Mouse (Mus musculus) kidney, postnatal 25 days (tissue): ENCODE data around the gene Srgap3.

Source experiments
- DNase-seq, 2 experiments: peaks; one replicate each; pipeline ENCODE4 v3.0.0; 2021; ENCODE audit warnings: mixed read lengths in 2 of 2

Srgap3 gene

DNA sequence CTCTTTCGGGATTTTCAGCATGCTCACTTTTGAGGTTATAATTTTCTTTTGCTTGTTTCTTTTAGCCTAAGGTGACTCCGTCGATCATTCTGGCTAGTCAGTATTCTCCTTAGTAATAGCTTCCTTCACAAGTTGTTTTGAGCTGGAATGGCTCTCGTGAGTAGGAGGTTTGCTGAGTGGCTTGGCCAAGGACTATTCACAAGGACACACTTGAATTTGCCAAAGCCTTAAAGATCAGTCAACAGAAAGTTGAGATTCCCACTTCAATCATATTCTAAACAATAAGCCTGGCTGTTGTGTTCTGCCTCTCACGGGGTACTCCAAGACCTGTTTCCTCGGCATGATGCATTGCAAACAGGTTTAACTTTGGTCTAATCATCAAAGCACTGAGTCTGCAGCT lies 91.9 kb downstream of the Srgap3 start:
- no peak for DNase-seq

DNA sequence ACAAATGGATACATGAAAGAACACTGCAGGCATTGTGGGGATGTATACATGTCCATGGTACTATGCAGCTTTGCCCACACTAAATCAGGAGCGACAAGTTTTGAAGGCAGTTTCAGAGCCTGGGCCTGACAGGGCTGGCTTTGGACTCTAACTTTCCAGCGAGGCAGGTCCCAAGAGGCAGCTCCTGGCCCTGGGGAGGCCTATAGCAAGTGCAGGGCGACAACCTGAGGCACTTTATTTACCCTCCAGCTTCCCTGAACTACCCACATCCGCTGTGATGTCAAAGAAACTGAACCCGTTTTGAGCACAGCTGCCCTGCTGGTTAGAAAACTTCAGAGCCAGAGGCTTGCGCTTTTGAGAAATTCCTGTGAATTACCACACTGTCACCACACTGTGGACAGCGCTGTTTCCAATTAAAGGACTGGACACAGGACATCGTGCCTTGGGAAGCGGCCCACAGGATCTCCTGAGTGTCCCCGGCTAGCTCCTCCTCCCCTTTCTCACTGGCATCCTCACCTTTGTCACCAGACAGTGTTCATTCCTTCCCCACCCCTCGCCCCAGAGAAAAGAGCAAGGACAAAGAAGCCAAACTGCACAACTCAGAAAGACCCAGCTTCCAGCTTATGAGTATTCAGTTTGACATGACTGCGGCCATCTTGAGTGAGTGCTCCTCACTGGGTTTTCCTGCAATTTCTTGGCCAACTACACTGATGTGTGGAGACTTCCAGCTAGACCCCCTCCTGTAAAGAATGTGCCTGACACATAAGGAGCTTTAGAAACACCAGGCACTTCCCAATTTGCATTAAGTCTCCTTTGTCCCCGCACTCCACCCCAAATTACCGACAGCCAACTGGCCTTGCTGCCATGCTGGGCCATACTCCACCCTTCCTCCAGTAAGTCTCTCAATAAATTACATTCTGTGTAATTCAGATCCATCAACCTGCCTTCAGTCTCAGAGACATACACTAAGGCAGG lies 94.5 kb downstream of the Srgap3 start:
- DNase-seq = no peak

DNA sequence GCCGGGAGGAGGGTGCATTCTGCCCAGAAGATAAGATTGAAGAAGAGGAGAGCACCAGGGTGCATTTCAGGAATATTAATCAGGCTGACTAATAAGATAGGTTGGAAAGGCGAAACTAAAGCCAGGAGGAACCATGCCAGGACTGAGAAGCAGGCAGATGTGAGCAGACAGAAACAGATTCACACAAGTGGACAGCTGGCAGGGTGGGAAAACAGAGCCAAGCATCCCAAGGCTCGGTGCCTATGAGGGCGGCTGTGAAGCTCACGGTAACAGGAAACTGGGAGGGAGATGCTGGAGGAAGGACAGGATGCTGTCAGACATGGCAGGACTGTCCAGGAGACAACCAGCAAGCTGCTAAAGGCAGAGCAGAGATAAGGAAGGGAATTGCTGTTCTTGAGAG lies 96.3 kb downstream of the Srgap3 start:
- no peak for DNase-seq

DNA sequence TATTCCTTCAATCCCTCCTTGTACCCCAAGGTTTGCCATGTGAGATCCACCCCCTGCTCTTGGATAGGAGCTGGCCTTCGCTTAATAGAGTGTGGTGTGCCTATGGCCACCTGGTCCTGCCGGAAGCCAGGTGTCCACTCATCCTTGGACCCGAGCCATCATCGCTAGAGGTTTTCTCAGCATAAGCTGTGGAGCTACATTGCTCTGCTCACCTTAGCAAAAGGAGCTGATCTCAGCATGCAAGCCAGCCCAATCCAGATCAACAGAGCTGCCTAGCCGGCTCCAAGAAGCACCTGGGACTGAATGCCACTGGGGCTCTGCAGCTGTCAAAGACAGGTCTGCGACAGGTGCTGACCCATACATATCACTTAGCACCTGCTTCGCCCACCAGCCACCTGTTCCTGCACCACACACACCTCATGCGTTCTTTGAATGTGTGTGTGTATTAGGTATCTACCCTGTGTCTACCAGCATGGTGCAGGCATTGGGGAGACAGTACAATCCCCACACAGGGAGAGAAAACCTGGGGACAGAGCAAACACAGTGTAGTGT lies 98.4 kb downstream of the Srgap3 start:
- DNase-seq = no peak

DNA sequence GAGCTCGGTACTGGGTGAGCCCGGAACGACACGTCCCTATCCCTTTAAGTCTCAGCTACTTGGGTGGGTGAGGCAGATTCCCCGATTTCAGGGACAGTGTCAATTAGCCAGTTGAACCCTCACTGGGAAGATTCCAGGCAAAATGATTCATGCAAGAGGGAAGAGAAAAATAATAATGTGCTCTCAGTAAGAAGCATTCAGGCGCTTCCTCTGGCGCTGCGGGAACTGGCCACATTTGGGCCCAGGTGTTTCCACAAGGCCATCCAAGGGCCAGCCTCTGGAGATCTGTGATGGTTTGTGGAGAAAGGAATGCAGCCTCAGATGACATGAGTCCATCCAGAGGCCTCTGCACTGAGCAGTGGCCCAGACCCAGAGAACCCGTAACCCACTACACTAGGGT lies 100.2 kb downstream of the Srgap3 start:
- DNase-seq = no peak

DNA sequence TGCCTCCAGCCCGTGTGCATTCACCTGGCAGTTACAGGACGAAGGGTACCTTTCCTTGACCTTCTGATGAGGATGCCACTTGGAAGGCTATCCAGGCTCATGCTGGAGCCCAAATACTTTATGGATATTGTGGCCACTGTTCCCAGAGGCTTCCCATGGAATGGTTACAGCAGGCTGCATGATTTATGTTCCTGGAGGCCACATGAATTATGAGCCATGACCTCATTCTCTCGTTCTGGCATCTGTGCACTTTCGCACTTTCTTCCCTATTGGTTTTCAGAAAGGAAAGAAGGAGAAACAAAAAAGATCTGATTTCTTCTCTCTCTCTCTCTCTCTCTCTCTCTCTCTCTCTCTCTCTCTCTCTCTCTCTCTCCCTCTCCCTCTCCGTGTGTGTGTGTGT lies 104.6 kb downstream of the Srgap3 start:
- DNase-seq = no peak

DNA sequence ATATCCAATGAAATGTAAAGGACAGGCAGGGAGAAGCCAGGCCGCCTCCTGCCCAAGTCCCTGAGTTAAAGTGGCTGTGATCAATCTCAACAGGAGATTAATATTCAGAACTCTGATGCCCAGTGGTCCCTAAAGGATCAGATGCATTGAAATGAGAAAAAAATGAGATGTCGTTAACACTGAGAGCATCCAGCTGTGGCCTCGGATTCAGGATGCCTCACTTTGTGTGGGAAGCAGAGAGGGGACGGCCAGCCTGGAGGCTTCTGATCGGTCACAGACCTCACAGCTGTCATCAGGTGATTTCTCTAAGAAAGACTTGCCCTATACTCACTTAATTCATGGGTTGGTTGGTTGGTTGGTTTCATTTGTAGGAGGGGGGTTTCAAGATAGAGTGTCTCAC lies 106.7 kb downstream of the Srgap3 start:
- DNase-seq = no peak

DNA sequence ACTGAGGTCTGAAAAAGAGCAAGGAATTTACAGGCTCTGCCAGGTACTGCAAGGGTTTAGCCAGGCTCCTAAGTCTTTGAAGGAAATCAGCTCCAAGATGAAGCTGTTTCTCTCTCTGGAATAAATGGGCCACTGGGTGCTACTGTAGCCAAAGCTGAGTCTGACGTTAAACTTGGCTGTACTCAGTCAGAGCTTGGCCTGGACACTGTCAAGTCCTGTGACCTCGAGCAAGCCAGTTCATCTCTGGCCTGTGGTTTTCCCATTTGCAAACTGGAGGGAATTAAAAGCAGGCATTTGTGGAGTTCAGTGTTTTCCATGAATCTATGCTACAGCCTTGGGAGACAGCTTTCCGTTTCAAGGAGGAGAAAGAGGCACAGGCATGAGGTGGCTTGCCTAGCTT lies 107.7 kb downstream of the Srgap3 start:
- DNase-seq = no peak

DNA sequence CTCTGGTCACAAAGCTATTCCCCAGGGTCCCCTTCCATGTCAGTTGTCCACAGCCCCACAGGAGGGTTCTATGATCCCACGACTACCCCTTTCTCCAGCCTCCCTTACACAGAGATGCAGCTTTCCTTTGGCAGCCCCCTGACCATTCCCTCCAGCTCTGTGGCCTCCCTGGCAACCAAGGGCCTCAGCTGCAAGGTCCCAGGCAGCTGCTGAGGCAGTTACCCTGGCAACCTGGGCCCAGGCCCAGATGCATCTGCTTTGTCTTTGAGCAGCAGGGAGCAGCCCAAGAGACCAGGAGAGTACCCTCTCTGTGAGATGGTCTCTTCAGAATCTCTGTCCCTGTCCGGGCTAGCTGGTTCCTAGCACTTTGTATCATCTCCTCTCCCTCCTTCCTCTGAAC lies 108.2 kb downstream of the Srgap3 start:
- no peak for DNase-seq

DNA sequence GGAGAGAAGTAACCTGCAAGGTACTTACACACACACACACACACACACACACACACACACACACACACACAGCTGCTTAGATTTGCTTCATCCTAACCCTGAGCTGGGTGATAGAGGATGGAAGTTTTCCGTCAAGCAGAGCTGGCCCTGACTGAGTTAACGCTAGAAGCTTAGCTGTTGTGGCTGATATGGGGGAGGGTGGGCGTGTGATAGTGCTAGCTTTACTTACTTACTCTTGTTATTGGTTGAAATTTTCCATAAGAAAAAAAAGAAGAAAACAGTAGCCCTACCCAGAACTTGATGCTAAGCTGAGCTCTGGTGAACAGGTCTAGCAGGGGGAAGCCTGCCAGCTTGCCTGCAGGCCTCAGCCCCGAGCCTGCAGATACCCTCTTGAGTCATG lies 110.4 kb downstream of the Srgap3 start:
- DNase-seq = no peak

DNA sequence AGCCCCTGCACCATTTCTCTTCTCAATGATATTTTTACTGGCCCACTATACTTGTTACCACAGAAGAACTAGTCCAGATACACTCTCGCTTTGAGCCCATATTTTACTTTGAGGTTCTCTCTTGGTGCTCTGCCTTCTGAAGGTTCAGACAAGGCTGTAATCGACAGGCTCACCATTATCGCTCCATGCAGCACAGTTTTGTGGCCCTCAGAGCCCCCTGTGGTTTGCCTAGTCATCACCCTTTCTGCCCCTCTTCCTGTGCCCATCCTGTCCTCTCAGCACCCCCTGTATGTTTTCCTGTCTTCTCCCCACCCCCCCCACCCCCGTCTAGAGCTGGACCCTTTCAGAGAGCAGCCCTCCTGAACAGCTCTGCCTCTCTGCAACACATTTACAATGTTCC lies 111.7 kb downstream of the Srgap3 start:
- no peak for DNase-seq

DNA sequence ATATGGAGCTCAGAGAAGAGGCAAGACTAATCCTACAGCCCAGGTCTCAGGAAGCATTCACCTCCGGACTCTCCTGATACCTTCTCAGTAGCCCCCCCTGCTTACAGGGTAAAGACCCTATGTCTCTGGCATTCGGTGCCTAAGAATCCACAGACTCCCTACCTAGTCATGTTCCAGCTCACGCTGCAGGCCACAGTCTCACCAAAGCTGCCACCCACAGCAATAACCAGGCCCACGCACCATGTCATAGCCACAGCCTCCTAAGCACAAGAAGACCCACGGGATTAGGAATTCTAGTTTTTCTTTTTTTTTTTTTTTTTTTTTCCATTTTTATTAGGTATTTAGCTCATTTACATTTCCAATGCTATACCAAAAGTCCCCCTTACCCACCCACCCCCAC lies 112.6 kb downstream of the Srgap3 start:
- no peak for DNase-seq

DNA sequence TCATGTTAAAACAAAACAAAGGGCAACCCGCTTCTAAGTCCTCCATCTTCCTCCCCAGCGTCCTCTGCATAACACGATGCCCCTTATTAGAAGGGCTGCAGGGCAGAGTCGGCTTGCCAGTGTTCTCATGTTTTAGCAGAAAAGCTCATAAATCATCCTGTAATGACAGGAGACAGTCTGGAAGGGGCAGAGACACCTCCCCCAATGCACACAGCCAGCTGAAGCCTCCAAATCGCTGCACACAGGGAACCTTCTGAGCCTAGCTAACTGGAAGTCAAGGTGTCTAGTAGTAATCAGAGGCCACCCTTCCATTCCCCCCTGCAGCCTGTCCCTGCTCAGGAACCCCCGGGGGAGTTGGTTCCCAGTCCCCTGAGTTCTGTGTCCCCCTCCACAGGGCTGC lies 113.3 kb downstream of the Srgap3 start:
- no peak for DNase-seq

DNA sequence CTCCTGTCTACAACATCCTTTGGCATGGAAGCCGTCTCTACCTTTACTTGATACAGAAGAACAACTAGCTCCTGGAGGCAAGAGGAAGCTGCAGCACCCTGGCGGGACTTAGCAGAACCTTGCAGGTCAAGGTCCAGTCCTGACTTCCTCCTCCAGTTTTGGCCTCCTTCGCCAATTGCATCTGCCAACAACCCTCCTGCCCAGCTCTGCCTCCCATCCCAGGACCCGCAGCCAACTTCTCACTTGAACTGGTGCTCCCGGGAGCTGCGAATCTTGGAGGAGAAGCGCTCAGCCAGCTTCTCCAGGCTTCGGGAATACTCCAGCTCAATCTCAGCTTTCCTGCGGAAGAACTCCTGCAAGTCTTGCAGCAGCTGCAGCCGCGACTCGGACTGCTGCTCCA lies 117.9 kb downstream of the Srgap3 start:
- DNase-seq = no peak

DNA sequence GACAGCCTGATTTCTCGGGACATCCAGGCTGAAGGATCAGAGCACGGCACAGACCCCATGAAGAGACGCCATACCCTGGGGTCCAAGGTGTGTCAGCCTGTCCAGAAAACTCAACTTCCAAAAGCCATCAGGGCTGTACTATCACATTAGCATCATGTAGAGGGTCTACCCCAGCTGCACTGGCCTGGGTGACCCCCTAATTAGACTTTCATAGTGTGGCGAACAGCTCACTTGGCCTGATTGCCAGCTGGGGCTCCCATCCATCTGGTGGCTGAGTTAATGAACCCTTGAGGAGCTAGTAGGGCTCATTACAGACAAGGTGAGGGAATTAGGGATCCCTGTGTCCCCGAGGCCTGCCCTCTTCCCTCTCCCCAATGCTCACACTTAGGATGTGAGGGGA lies 118.6 kb downstream of the Srgap3 start:
- DNase-seq = no peak

DNA sequence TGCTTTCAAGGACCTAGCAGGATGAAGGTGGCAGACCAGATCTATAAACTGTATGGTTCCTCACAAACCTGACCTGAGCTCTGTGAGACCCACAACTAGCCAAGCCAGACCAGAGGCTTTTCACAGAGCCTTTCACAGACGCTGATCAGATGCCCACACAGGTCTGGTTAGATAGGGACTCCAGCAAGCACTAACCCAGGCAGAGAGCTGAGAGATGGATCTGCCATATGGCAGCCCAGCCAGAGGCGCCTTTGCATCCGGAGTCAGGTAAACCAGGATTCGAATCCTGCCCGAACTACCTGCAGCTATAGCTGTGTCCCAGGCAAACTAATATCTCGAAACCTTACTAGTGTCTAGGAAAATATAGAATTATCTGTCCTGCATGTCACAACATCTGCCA lies 121.4 kb downstream of the Srgap3 start:
- DNase-seq = no peak

DNA sequence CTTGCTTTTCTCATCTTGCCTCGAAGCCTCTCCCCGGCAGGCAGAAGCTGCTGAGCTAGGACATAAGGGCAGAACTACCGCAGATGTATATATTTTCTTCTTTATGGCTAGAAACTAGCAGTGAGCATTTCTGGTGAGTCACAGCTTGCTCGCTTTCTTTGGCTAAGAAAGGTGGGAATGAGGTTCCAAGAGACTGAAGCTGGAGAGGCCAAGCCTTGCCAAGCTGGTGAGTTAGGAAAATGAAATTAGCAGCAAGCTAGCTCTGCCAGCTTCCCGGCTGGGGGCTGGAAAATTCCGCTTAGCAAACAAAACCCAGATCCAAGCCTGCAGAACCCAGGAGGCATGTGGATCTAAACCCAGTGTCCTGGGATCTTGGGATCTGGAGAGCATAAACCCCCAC lies 124.0 kb downstream of the Srgap3 start:
- no peak for DNase-seq

DNA sequence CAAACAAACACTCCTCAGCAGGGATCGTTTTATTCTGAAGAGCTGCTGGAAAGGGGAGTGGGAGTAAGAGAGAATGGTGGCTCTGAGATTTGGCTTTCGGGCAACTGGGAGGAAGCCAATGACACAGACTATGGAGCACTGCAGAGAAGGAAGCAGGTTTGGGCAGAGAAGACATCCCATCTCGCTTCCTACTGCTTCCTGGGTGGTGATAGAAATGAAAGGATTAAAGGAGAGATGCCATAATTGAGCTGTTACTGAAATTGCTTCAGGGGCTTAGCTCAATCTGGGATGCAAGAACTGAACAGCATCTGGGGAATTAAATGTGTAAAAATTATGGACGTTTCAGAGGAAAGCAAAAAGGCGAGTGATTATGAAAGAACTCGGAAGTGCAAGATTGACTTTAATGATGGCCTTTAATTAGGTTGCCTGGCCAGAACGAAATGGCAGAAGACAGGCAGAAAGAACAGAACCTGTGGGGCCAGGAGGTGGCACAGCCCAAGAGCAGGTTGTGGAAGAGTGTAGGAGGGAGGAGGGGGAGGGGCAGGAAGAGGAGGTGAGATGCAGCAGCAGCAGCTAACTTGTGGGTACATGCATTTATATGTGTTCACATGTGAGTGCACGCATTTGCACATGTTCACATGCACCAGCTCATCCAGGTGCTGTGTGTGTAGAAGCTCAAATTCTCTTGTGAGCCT lies 126.6 kb downstream of the Srgap3 start:
- DNase-seq = no peak

DNA sequence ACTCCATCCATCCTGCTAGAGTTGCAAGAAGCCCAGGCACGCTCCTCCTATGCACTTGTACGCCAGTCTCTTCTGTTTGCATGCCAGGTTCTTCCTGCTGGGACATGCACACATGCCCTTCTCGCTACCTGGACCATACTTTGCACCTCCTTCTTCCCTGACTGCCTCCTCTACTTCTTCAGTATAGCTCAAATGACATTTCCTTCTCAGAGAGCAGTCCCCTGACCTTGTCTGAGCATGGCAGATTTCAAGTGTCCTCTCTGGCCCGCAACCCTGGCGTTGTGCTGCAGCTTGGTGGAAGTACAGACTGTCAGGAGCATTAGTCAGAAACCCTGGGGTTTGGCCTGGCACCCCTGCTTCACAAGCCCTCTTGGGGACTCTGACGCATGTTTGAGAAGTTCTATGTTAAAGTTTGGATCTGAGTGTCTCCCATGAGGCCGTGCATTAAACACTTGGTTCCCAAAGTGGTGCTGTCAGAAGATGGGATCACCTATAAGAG lies 128.6 kb downstream of the Srgap3 start:
- DNase-seq = no peak

DNA sequence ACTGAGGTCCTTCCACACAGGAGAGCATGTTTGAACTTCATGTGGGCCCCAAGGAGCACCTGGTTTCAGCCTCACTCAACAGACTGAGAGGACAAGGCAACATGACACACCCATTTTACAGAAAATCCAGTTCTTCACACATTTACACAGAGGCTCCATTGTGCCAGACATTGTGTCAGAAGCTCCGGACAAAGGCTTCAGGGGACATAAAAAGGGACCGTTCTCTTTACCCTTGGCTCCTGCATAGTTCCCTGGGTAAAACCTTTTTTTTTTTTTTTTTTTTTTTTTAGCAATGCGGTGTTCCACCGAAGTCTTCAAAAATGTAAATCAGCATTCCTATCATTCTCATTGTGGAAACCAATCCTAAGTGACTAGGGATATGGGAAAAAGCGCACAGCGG lies 131.5 kb downstream of the Srgap3 start:
- no peak for DNase-seq

DNA sequence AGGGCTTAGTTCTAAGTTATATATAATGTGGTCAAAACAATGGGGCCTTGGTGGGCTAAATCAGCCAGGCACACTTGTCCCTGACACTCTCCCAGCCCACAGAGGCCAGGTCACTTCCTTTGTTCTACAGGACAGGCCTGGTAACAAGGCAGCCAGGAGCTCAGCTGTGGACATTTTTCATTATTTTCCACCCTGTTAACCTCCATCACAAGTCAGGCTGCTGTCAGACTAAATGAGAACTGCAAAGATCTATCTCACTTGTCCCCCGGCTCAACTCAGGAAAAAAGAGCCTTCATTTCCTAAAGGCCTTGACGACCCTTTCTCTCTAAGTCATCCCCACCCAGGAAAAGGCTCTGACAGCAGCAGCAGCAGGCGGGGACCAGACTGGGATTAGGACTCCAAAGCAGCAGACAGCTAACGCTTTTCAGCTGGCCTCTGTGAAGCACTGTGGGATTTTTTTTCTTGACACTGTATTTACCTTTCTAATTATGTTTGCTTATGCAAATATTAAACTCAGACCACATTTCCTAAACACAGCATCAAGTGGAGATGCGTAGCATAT lies 132.5 kb downstream of the Srgap3 start:
- DNase-seq = no peak

DNA sequence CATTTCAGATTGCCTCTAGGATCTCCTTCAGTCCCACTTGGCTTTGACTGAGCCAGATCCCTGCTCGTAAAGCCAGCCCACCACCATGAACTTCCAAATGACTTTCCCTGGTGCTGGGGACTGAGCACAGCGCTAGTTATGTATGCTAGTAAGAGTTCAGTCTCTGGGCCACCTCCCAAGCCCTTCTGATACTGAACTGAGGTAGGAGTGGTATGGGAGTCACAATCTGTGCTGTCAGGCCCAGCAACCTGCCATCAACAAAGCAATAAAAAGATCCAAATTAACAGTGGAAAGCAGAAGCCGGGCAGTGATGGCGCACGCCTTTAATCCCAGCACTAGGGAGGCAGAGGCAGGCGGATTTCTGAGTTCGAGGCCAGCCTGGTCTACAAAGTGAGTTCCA lies 134.2 kb downstream of the Srgap3 start:
- DNase-seq = no peak

DNA sequence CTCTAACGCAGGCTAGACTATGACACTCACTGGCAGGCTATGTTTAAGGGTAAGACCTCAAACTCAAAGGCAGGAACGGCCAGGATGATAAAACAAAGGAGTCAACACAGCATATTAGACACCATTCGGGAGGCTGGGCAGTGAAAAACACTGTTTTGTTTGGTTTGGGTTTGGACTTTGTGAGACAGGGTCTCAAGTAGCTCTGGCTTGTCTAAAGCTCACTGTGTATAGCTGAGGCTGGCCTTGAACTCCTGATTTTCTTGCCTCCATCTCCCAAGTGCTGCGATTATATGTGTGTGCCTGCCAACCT lies 136.6 kb downstream of the Srgap3 start:
- DNase-seq = no peak
